Mouse (Mus musculus): ENCODE measurements around the gene Sppl2c.

Sppl2c gene

GRCm38 (mm10) chr11:104186135-104186836, at the start of gene Sppl2c:
TSS of gene Sppl2c (plus strand) at chr11:104186327.
- peak; percentile 24 for DNase-seq (ENCODE audit: extremely low read depth, insufficient read length, low spot score)

- DNase-seq (ENCODE audit: extremely low read depth, insufficient read length, low spot score) = no peak
Measured at GRCm38 (mm10) chr11:104138976-104139375, 47.2 kb upstream of the Sppl2c start.

DNA sequence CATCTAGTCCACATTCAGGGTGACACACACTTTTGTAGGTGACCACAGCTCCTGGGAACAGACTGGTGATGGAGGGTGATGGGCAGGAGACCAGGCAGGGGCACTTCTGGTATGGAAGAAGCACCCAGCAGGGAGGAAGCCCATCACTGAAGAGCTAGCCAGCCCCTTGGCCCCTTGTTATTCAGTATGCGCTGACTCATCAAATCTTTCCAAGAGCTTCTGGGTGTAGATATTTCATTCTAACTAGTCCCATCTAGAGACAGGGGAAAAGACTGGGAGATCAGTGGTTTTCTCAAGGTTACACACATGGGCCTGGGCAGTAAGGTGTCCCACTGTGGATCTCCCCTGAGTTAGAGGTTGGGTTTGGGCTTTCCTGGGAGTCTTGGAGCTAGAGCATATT, 41.2 kb upstream of the Sppl2c start:
- DNase-seq (ENCODE audit: extremely low read depth, insufficient read length, low spot score) = no peak

DNA sequence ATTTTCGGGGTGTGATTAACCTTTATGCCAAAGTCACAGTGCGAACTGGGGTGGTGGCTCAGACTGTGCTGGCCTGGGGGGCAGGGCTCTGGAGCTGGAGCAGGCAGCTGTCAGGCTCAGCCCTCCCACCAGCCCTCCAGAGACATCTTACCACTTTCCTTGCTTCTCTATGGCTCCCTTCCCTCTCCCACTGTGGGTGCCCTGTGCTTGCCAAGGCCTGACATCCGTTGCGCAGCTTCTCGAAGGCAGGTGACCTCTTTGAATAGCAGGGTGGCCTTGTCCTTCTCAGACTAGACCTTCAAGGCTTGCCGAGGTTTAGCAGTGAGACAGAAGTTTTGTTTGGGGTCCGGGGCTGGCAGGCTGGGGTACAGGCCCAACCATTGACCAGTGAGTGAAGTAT, 37.3 kb upstream of the Sppl2c start:
- DNase-seq (ENCODE audit: extremely low read depth, insufficient read length, low spot score) = no peak

DNA sequence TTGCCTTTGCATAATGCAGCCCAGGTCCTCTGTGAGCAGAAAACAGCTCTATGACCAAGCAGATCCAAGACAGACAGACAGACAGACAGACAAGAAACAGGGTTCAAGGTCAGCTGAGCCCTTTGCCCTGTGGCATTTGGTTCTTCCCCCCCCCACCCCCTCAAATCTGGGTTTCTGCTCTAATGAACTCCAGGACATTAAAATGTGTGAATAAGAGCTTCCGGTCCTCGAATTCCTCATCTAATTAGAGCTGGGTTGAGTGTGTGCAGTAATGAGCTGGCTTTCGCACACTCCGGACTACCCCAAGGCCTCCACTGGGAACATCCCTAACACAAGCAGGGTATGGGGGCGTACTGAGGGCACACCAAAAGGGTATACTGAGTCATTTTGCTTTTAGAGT, 35.2 kb upstream of the Sppl2c start:
- no peak for DNase-seq (ENCODE audit: extremely low read depth, insufficient read length, low spot score)

DNA sequence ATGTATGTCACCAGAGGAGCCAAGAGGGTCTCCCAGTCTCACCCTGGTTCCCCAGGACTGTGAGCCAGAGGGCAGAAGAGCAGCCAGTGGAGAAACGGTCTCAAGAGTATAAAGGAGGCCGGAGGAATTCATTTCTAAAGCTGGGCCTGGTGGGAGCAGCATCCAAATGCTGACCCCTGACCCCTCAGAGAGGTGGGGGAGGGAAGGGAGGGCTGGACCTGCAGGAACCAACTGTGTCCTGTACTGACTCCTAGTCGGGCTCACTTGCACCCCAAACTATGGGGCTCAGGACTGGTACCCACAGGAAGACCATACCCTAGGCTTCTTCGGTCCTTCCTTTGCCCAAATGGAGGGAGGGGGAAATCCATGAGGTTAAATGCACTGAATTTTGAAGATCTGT, 31.8 kb upstream of the Sppl2c start:
- no peak for DNase-seq (ENCODE audit: extremely low read depth, insufficient read length, low spot score)

GRCm38 (mm10) chr11:104154820-104155635, 31.1 kb upstream of the Sppl2c start:
- no peak for DNase-seq (ENCODE audit: extremely low read depth, insufficient read length, low spot score)

- no peak for DNase-seq (ENCODE audit: extremely low read depth, insufficient read length, low spot score)
Measured at GRCm38 (mm10) chr11:104155899-104156298, 30.2 kb upstream of the Sppl2c start.

- no peak for DNase-seq (ENCODE audit: extremely low read depth, insufficient read length, low spot score)
Measured at GRCm38 (mm10) chr11:104156391-104156790, 29.7 kb upstream of the Sppl2c start.

DNA sequence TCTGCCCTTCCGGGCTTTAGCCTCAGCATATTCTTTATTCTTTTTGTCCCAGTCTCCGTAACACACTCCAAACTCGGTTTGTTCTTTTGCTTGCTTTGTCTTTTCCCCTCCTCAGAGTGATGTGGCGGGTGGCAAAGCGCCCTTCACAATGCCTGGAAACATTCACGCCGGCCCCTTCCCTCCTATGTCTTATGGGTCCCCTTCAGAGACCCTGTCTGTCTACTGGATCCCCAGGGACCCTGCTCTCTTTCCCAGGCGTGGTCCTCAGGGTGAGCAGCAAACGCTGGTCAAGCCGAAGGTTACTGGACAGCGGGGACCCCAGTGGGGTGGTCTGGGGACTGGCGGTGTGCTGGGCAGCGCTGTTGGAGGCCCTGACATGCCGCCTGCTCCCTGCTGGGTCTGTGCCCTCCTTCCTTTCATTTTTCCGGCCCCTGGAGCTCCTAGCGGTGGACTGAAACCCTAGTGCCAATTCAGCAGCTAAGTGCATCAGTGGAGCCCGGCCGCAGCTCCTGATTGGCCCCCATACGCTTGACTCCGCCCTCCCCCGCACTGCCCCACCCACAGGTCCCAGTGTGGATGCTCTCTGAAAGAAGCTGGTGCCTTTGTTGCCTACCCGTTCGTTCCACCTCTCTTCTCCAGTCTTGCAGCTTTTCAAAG, 28.4 kb upstream of the Sppl2c start:
- DNase-seq (ENCODE audit: extremely low read depth, insufficient read length, low spot score) = no peak

DNA sequence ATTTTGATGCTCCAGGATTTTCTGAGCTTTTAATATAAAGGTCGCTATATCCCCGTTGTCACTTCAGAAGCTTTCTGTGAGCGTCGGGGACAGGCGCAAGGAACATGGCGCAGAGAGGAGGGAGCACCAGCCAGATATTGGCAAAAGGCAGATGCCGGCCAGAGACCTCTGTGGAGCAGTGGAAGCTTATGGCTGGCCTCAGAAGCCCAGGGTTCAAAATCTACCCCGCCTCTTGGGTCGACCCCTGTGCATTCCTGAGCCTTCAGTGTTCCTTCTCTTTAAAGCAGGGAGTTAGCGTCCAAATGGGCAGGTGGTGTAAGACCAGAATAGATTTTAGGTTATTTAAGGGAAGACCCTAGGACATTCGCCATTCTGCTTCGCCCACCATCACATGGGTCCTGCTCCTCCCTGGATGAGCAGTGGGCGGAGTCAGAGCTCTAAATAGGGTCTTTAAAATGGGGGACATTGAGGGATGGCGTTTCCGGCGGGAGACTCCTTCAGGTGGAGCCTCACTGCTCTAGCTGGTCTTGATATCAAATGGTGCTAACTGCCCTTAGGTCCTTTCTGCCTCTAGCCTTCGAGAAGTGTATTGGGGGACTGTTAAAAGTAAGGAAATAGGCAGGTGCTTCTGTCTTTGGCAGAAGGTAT, 27.7 kb upstream of the Sppl2c start:
- no peak for DNase-seq (ENCODE audit: extremely low read depth, insufficient read length, low spot score)

- DNase-seq (ENCODE audit: extremely low read depth, insufficient read length, low spot score) = no peak
Measured at GRCm38 (mm10) chr11:104159769-104160272, 26.3 kb upstream of the Sppl2c start.

DNA sequence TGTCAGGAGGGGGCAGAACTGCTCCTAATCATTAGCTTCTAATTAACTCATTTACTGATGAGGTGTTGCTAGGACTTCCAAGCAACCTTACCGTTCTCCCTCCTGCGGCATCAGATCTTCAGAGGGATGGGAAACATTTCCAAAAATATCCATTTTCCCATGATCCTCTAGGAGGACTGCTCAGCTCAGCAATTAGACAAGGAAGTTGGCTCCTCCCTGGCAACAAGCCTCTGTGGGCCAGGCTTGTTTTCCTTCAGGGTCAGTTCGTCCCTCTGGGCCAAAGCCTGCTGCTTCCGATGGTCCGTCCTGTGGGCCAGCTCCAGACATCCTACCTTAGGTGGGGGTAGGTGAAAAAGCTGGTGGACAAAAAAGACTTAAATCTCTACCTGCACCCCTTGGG, 25.0 kb upstream of the Sppl2c start:
- no peak for DNase-seq (ENCODE audit: extremely low read depth, insufficient read length, low spot score)

DNA sequence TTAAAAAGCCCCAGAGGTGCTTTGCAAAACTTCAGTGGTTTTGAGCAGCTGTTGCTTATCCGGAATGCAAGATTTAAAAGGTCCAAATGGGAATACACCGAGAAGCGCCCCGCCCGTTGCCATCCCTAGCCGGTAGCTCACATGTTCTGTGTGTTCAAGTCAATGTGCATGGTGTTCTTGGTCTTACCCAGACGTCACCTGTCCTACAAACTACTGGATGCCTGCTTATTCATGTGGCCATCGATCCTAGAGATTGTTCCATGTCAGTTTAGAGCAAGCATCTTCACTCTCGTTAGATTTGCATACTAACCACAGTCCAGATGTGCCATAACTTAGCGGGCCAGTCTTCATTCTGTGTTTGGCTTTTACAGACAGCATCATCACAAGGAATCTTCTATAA, 21.9 kb upstream of the Sppl2c start:
- DNase-seq (ENCODE audit: extremely low read depth, insufficient read length, low spot score) = no peak

- DNase-seq (ENCODE audit: extremely low read depth, insufficient read length, low spot score) = peak; percentile 25
Measured at GRCm38 (mm10) chr11:104171281-104171781, 14.8 kb upstream of the Sppl2c start.

GRCm38 (mm10) chr11:104178893-104179292, 7.2 kb upstream of the Sppl2c start:
- no peak for DNase-seq (ENCODE audit: extremely low read depth, insufficient read length, low spot score)

DNA sequence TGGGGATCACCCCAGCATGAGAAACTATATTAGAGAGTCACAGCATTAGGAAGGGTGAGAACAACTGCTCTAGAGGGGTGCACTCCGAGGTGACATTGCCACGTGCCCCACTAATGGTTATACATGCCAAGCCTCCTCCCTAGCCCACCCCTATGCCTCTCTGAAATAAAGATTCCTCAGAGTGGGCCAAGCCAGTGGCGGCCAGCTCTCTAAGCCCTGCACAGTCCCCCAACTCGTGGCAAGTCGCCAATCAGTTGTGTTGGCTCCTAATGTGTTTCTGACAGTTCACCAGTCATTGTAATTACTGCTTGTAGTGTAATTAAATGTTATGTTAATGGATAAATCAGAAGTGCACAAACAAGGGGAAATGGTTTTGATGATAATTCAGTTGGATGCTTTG, 6.3 kb upstream of the Sppl2c start:
- DNase-seq (ENCODE audit: extremely low read depth, insufficient read length, low spot score) = no peak

GRCm38 (mm10) chr11:104182141-104182540, 4.0 kb upstream of the Sppl2c start:
- no peak for DNase-seq (ENCODE audit: extremely low read depth, insufficient read length, low spot score)

DNA sequence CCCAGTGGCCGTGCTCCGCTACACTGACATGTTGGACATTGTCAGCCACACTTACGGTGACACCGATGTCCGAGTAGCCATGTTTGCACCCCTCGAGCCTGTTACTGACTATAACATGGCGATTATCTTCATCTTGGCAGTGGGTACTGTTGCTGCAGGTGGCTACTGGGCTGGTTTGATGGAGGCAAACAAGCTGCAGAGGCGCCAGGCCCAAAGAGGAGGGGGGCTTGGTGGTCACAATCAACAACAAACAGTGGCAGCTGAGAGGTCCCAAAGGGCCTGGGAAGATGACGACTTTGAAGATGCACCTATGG, 667 bp downstream of the Sppl2c start:
- DNase-seq (ENCODE audit: extremely low read depth, insufficient read length, low spot score) = no peak

GRCm38 (mm10) chr11:104187766-104188165, 1.6 kb downstream of the Sppl2c start:
- no peak for DNase-seq (ENCODE audit: extremely low read depth, insufficient read length, low spot score)

- DNase-seq (ENCODE audit: extremely low read depth, insufficient read length, low spot score) = peak; percentile 43
Measured at GRCm38 (mm10) chr11:104190008-104190407, 3.9 kb downstream of the Sppl2c start.
